Mouse (Mus musculus) hematopoietic stem cell, adult 5-6 weeks (primary cell): Measurements from ENCODE around the gene Olfr506. TPM values are rescaled to one million over a fixed set of nuclear protein-coding genes. Genes with fewer than 3 reads are reported as not detected.
"Not testable (repeated sequence)": the region's sequence is repeated elsewhere in the genome, so short reads cannot be mapped to it uniquely, and the experiment has no call there.

Source experiments
- ATAC-seq, 2 experiments: fragments of 125-278 bp in 1 of 2; replicated peaks in 1 of 2; 2 replicates each; pipeline ENCODE4 v1.8.0; 2016 to 2017; ENCODE audit warnings: inconsistent platforms in 2 of 2, mild to moderate bottlenecking in 2 of 2, moderate number of reproducible peaks in 2 of 2, low read depth in 1 of 2, moderate TSS enrichment in 1 of 2; ENCODE audit not compliant: low FRiP score in 2 of 2, poor library complexity in 2 of 2, severe bottlenecking in 2 of 2, insufficient read depth in 1 of 2, low TSS enrichment in 1 of 2
- total RNA-seq: library from RNA; stranded (forward); fragments of 172-1452, 232-1000 nt; gene quantifications from 2 replicates; pipeline ENCODE4 v1.2.3, GENCODE M21; 2017

The Olfr506 gene
- not detected in 2 replicates for total RNA-seq

- ATAC-seq: no peak
Measured at GRCm38 (mm10) chr7:108610487-108610886, at the start of gene Olfr506. Gene Olfr506, plus strand, starts transcription at chr7:108610787.

DNA sequence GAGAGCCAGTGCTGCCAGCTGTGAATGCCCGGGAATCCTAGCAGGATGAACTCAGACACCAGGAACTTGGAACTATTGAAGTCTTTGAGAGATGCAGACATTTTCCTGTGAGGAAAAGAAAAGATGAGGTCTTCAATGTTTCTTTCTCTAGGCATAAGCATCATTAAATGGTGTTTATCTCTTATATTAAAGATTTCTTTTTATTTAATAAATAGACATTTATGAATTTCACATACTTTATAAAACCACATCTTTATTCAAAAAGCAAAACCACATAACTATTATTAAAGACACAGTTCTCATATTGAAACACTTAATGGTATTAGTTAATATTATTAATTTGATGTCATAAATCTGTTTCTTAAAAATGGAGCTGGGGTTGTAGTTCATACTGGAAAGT, 44.9 kb upstream of the Olfr506 start, which contains the start of gene Olfr504:
TSS of gene Olfr504 (minus strand) at position 101 of the 400 bp plus-strand sequence.
- no peak for ATAC-seq

- no peak for ATAC-seq
Measured at GRCm38 (mm10) chr7:108589797-108590196, 20.8 kb upstream of the Olfr506 start.

DNA sequence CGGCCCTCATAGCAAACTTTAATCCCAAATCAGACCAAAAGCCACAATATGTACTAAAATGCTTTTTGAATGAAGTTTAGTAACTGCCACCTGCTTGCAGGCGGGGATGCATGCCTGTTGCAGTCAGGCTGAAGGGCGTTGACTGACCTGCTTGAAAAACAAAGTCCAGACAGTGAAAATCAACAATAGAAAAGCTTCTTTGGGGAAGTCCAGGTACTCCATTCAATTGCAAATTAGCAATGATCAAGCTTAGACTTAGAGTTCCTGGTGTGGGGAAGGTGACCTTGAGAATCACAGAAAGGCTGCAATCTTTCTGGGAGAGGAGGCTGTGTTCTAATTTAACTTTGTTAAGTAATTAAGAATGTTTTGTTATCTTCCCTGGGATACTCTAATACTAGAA, 8.7 kb upstream of the Olfr506 start:
- ATAC-seq: not testable (repeated sequence)

DNA sequence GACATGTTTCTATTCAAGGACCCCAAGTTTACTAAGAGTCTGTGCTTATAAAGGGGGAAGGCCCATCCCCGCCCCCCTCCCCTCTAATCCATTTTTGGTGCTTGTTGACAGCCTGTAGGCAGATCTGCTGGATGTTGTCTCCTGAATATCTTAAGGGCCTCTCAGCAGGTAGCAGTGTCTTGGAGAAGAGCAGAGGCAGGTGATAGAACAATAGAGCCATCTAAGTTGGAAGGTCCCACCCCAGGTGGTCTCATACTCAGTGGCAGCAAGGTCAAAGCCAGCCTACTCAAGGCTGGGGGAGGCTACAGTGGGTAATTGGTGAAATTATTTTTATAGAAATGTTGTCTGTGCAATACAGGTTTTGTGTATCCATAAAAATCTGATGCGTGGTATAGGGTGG, 3.5 kb downstream of the Olfr506 start:
- no peak for ATAC-seq

DNA sequence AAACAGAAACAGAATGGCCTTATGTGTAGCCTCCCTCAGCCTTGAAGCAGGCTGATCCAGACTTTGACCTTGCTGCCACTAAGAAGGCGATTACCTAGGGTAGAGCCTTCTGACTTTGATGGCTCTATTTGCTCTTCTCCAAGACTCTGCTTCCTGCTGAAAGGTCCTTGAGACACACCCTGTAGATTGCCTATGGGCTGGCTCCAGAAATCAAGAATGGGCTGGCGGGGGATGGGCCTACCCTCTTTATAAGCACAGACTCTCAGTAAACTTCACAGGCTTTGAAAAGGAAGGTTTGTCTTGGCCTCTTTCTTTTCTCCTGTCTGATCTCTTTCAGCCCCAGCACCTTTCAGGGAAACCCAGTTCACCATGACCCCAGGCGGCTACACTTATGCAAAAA, 6.2 kb downstream of the Olfr506 start:
- ATAC-seq: not testable (repeated sequence)

DNA sequence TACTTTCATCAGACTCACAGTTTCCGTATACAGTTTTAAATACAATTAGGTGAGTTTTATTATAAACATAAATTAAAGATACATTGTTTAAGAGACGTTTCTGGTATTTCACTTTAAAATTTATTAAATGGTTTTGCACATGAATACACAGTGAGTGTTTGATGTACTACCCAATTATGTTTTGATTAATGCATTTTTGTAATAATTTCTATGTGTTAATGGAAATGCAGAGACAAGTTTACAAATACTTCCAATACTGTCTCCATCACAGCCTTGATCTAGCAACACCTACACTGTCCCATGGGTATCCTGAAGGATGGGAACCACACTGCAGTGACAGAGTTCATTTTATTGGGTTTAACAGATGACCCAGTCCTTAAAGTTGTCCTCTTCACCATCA, 10.9 kb downstream of the Olfr506 start, which contains the start of gene Olfr507:
TSS of gene Olfr507 (plus strand) at position 301 of the 400 bp plus-strand sequence.
- no peak for ATAC-seq

GRCm38 (mm10) chr7:108629694-108630093, 19.1 kb downstream of the Olfr506 start, which contains the start of gene Olfr508:
Gene Olfr508, plus strand, starts transcription at chr7:108629994.
- no peak for ATAC-seq

- no peak for ATAC-seq
Measured at GRCm38 (mm10) chr7:108651806-108652205, 41.2 kb downstream of the Olfr506 start, which contains the start of gene Olfr509. Gene Olfr509, minus strand, starts transcription at chr7:108651906.

DNA sequence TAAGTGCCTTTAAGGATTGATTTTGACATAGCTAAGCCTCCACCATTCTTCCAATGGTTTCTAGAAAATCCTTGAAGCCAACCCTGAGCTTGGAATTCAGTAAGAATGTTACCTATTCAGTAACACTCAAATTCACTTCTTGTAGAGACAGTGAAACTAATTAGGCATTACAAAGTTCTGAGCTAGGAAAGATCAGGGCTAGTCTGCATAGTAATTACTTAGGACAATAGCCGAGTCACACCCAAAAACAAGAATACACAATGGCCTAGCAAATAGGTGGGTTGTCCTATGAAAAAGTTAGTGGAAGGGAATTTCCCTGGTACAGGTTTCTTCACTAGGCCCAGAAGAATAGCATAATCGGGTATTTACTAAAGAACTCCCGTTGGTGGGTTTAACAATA, 51.8 kb downstream of the Olfr506 start:
- ATAC-seq: no peak

Other genes starting within 250 kb of the Olfr506 start
- not detected in 2 replicates for gene Olfr494, start 245.5 kb upstream of the Olfr506 start, total RNA-seq
- gene Olfr495, start 217.6 kb upstream of the Olfr506 start, total RNA-seq: not detected in 2 replicates
- gene Olfr497, start 190.4 kb upstream of the Olfr506 start, total RNA-seq: not detected in 2 replicates
- not detected in 2 replicates for gene Olfr498, start 145.5 kb upstream of the Olfr506 start, total RNA-seq
- gene Olfr502, start 85.7 kb upstream of the Olfr506 start, total RNA-seq: not detected in 2 replicates
- gene Olfr503, start 66.3 kb upstream of the Olfr506 start, total RNA-seq: not detected in 2 replicates
- gene Olfr504, start 45.0 kb upstream of the Olfr506 start, total RNA-seq: not detected in 2 replicates
- not detected in 2 replicates for gene Olfr507, start 11.0 kb downstream of the Olfr506 start, total RNA-seq
- not detected in 2 replicates for gene Olfr508, start 19.2 kb downstream of the Olfr506 start, total RNA-seq
- not detected in 2 replicates for gene Olfr509, start 41.1 kb downstream of the Olfr506 start, total RNA-seq
- not detected in 2 replicates for gene Olfr510, start 55.6 kb downstream of the Olfr506 start, total RNA-seq
- not detected in 2 replicates for gene Olfr512, start 102.5 kb downstream of the Olfr506 start, total RNA-seq
- gene Olfr513, start 140.2 kb downstream of the Olfr506 start, total RNA-seq: not detected in 2 replicates
- gene Olfr514, start 215.2 kb downstream of the Olfr506 start, total RNA-seq: not detected in 2 replicates
- not detected in 2 replicates for gene Olfr516, start 239.7 kb downstream of the Olfr506 start, total RNA-seq